Mouse (Mus musculus) C2C12 (cell line): ENCODE measurements around the gene Cep152.

Experiments
- CEBPB ChIP-seq: IDR thresholded peaks from one replicate; pipeline ENCODE4 v1.6.1; 2011; ENCODE audit warnings: low read depth, mild to moderate bottlenecking, control low read depth, moderate library complexity
- CTCF ChIP-seq: IDR thresholded peaks from one replicate; pipeline ENCODE4 v1.5.1; 2011; ENCODE audit not compliant: control insufficient read depth, insufficient read depth, insufficient read length
- MAX ChIP-seq: IDR thresholded peaks from one replicate; pipeline ENCODE4 v1.6.1; 2011; ENCODE audit warnings: mild to moderate bottlenecking, control low read depth
- MYOD1 ChIP-seq: IDR thresholded peaks from one replicate; pipeline ENCODE4 v1.6.1; 2011; ENCODE audit warnings: low read depth; ENCODE audit not compliant: control insufficient read depth, insufficient read length
- USF1 ChIP-seq: IDR thresholded peaks from one replicate; pipeline ENCODE4 v1.6.1; 2011; ENCODE audit warnings: low read depth, mild to moderate bottlenecking, control low read depth, moderate library complexity

DNA sequence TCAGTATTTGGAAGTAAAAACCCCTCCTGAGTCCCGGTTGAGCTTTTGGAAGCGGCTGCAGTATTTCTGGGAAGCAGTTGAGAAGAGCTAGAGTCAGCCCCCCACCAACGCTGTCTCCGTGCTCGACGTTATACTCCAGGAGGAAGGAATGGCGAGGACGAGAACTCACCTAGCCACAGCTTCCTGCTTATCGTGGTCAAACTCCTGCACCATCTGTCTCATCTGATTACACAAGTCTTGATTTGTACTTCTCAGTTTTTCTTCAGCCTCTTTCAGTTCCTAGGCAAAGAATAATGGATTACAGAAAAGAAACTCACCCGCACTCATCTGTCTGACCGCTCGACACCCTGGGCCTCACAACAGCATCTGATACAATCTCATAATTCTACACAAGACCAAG, 35.6 kb downstream of the Cep152 start:
- TF ChIP-seq CTCF (no peak), MAX (no peak), USF1 (no peak), CEBPB (no peak), MYOD1 (no peak)
